Mouse (Mus musculus): Measurements from ENCODE around the gene 4933402D24Rik. TPM values are rescaled to one million over a fixed set of nuclear protein-coding genes. Genes with fewer than 3 reads are reported as not detected.

Gene 4933402D24Rik
- polyA plus RNA-seq, 1 experiment from 2014 or later, result not detected

Other genes with a start within 250 kb of the 4933402D24Rik start
- gene Gm39653, start 153.3 kb downstream of the 4933402D24Rik start, polyA plus RNA-seq (2014; fragmentation: Nextera tagmentation; extraction: Ambion mirVana), result not detected in 2 replicates
- not detected in 2 replicates for gene Dytn, start 82.3 kb downstream of the 4933402D24Rik start, polyA plus RNA-seq (2014; fragmentation: Nextera tagmentation; extraction: Ambion mirVana)
- not detected in 2 replicates for gene Mdh1b, start 38.9 kb downstream of the 4933402D24Rik start, polyA plus RNA-seq (2014; fragmentation: Nextera tagmentation; extraction: Ambion mirVana)
- 78.5 and 80.7 TPM in 2 replicates for gene Fastkd2, start 38.7 kb downstream of the 4933402D24Rik start, polyA plus RNA-seq (2014; fragmentation: Nextera tagmentation; extraction: Ambion mirVana)